Mouse (Mus musculus): Measurements from ENCODE around the gene Jmjd7.

- TF ChIP-seq CTCF (conservative IDR thresholded peaks at IDR 0.05; ENCODE audit: insufficient read depth, insufficient read length, low read depth, low read length) (no peak), POLR2A (IDR thresholded peaks at IDR 0.05; ENCODE audit: low read depth, low read length) (no peak)
These were observed 40.9 kb upstream of the Jmjd7 start for GRCm38 (mm10) chr2:119986369-119986768.
